Mouse (Mus musculus) bone marrow, adult 2 months (tissue): ENCODE results near the gene Fam107a.

Experiments used
- CTCF ChIP-seq: fragments of 200-500 bp; IDR thresholded peaks from 2 replicates; pipeline ENCODE4 v1.5.1; 2011; ENCODE audit warnings: low read length, control low read depth; ENCODE audit not compliant: control insufficient read depth, insufficient read depth
- POLR2A ChIP-seq: fragments of 200-500 bp; IDR thresholded peaks from 2 replicates; pipeline ENCODE4 v1.6.1; 2011; ENCODE audit warnings: low read depth, mild to moderate bottlenecking, control low read depth, low read length, borderline replicate concordance; ENCODE audit not compliant: control insufficient read depth

GRCm38 (mm10) chr14:8315169-8315568 lies 2.7 kb downstream of the Fam107a start:
- TF ChIP-seq CTCF (no peak), POLR2A (no peak)
